Mouse (Mus musculus) stomach, postnatal 0 days (tissue): ENCODE data around the gene Prss44.

Source experiments
- CTCF ChIP-seq: IDR thresholded peaks from 2 replicates; pipeline ENCODE4 v1.5.1; 2016; ENCODE audit warnings: antibody characterized with exemption, low read depth, mild to moderate bottlenecking, moderate library complexity
- EP300 ChIP-seq: optimal IDR thresholded peaks from 2 replicates; pipeline ENCODE3; 2016; ENCODE audit warnings: antibody characterized with exemption

DNA sequence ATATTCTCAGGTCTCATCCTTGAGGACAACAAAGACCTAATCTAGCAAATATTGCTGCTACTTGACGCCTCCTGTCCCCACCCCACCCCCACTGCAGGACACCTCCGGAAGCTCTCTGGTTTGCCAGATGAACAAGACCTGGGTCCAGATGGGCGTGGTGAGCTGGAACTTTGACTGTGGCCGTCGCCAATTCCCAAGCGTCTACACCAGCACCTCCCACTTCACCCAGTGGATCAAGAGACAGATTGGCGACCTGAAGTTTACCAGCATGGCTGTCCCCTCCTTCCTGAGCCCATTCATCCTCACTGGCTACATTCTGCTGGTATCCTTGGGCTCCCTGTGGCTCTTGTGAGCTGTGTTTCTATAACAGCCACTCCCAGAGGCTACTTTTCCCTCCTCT lies 42.1 kb downstream of the Prss44 start:
- TF ChIP-seq EP300 (no peak), CTCF (no peak)
